In genomic region chr17:71684103-71684608, GRCm38 (mm10) we compare ENCODE assay signal across 11 mouse cellular contexts. TPM values are rescaled to one million over a fixed set of nuclear protein-coding genes. Genes with fewer than 3 reads are reported as not detected.
DNase-seq lines count a peak whose midpoint lies in the region; ATAC-seq and TF ChIP-seq lines count a peak whose summit lies in the region.
"Had no signal": no experiment of that assay in that cellular context is flagged by ENCODE, and none has a peak within 500 bp of the region (broad histone marks: within the 10 kb centered on the region; RNA-seq: fewer than 3 reads in every experiment).

No protein-coding gene starts in this region.

- TF ChIP-seq CTCF in gastrocnemius, adult 2 months (IDR thresholded peaks at IDR 0.05): no peak
- TF ChIP-seq CTCF in stomach, postnatal 0 days (IDR thresholded peaks at IDR 0.05; ENCODE audit: low read depth): no peak

- intact Hi-C loops in gastrocnemius, adult 2 months (cut with DNase I): no loop called here
- intact Hi-C loops in gastrocnemius, postnatal 14 days (cut with DNase I; ENCODE audit: low total_unique reads): no loop called here

- no peak overlapping the region for H3K9ac ChIP-seq in stomach, postnatal 0 days (ENCODE audit: low read length)
- no peak overlapping the region for H3K9ac ChIP-seq in forebrain, embryonic 11.5 days (ENCODE audit: low read length)
- H3K9ac ChIP-seq: midbrain, embryonic 13.5 days had no signal

- H3K4me3 ChIP-seq in gastrocnemius, adult 2 months: no peak overlapping the region
- no peak overlapping the region for H3K4me3 ChIP-seq in stomach, postnatal 0 days (ENCODE audit: low read depth, low read length)
- no peak overlapping the region for H3K4me3 ChIP-seq in forebrain, embryonic 11.5 days (ENCODE audit: low read depth, low read length)
- H3K4me3 ChIP-seq: midbrain, embryonic 13.5 days had no signal

- TF ChIP-seq EP300 in stomach, postnatal 0 days (optimal IDR thresholded peaks at IDR 0.05): peak; percentile 73

- ATAC-seq in stomach, postnatal 0 days (ENCODE audit: low FRiP score, low TSS enrichment): peak; percentile 63
- no peak for ATAC-seq in forebrain, embryonic 11.5 days (replicated peaks; ENCODE audit: low FRiP score)
- ATAC-seq: hindbrain, embryonic 16.5 days; midbrain, embryonic 13.5 days had no signal

- peak; percentile 43 for DNase-seq in gastrocnemius, adult 2 months
- no peak for DNase-seq in gastrocnemius, postnatal 14 days
- peak; percentile 27 for DNase-seq in right cerebral cortex, postnatal 14 days
- no peak for DNase-seq in right cerebral cortex, postnatal 25 days
- DNase-seq in lung, postnatal 10 days: peak; percentile 51
- peak; percentile 36 for DNase-seq in stomach, postnatal 0 days (ENCODE audit: low spot score)
- no peak for DNase-seq in cerebellum, postnatal 25 days
- no peak for DNase-seq in forebrain, embryonic 11.5 days (ENCODE audit: low spot score)
- DNase-seq: embryo, embryonic 11 days had no signal

- no peaks in the 10 kb centered on the region for H3K9me3 ChIP-seq in stomach, postnatal 0 days (ENCODE audit: control insufficient read depth, low read length)
- no peaks in the 10 kb centered on the region for H3K9me3 ChIP-seq in forebrain, embryonic 11.5 days (ENCODE audit: control insufficient read depth, low read length)
- H3K9me3 ChIP-seq: midbrain, embryonic 13.5 days had no signal

- 32% methylated on average over 5 of the region's 5 CpGs for WGBS in stomach, postnatal 0 days
- 59% methylated on average over 5 of the region's 5 CpGs for WGBS in forebrain, embryonic 11.5 days

- no peak overlapping the region for H3K27ac ChIP-seq in gastrocnemius, adult 2 months
- peak overlapping the region; percentile 69 for H3K27ac ChIP-seq in stomach, postnatal 0 days (replicated peaks)
- H3K27ac ChIP-seq in forebrain, embryonic 11.5 days (ENCODE audit: low read depth, low read length): no peak overlapping the region
- H3K27ac ChIP-seq: midbrain, embryonic 13.5 days had no signal

- H3K36me3 ChIP-seq in stomach, postnatal 0 days (ENCODE audit: control insufficient read depth, insufficient read depth, low read length): no peaks in the 10 kb centered on the region
- no peaks in the 10 kb centered on the region for H3K36me3 ChIP-seq in forebrain, embryonic 11.5 days (ENCODE audit: control insufficient read depth, insufficient read depth, low read length)
- H3K36me3 ChIP-seq: midbrain, embryonic 13.5 days had no signal

- H3K27me3 ChIP-seq in stomach, postnatal 0 days (ENCODE audit: control insufficient read depth, insufficient read depth, low read length): no peaks in the 10 kb centered on the region
- no peaks in the 10 kb centered on the region for H3K27me3 ChIP-seq in forebrain, embryonic 11.5 days (ENCODE audit: control insufficient read depth, insufficient read depth, low read length)
- H3K27me3 ChIP-seq: midbrain, embryonic 13.5 days had no signal

- no peak overlapping the region for H3K4me2 ChIP-seq in stomach, postnatal 0 days (replicated peaks; ENCODE audit: low read depth)
- H3K4me2 ChIP-seq in forebrain, embryonic 11.5 days (ENCODE audit: low read depth, low read length, severe bottlenecking): no peak overlapping the region
- H3K4me2 ChIP-seq: midbrain, embryonic 13.5 days had no signal

- no peaks in the 10 kb centered on the region for H3K4me1 ChIP-seq in stomach, postnatal 0 days (replicated peaks; ENCODE audit: control insufficient read depth, insufficient read depth)
- no peaks in the 10 kb centered on the region for H3K4me1 ChIP-seq in forebrain, embryonic 11.5 days (replicated peaks; ENCODE audit: control insufficient read depth, insufficient read depth, low read length)

RNA-seq across cellular contexts. Expression of gene Togaram2, which starts 11.1 kb away (rescaled TPM):
- total RNA-seq in gastrocnemius, adult 2 months (2021): 1 to 10 TPM; 2.1 to 4.5 TPM
- total RNA-seq in gastrocnemius, postnatal 14 days (2021): 1 to 10 TPM in 1 of 2 experiments, under 1 TPM in 1; 0.82 to 1.1 TPM
- polyA plus RNA-seq in stomach, postnatal 0 days (2015; fragmentation: Nextera tagmentation; extraction: Ambion mirVana): 0.55 and 0.68 TPM in 2 replicates
- polyA plus RNA-seq in forebrain, embryonic 11.5 days (2014; fragmentation: Nextera tagmentation; extraction: Ambion mirVana): 0.05 and 0.13 TPM in 2 replicates

Comparison
In these comparisons a context has a peak if more than half of its experiments do, and no peak if none do; other contexts are left out.
1. DNase-seq: peak in gastrocnemius, adult 2 months (single experiment), right cerebral cortex, postnatal 14 days (single experiment), lung, postnatal 10 days (single experiment) and stomach, postnatal 0 days (single experiment); none in gastrocnemius, postnatal 14 days (single experiment), right cerebral cortex, postnatal 25 days (single experiment), cerebellum, postnatal 25 days (0 of 2) and forebrain, embryonic 11.5 days (single experiment).